Mouse (Mus musculus) heart, adult 9 months (tissue): Measurements from ENCODE around the gene Hist1h3a.
A peak's percentile ranks its signal among the peaks of the same experiment; 100 is the strongest.
"Not testable (repeated sequence)": the region's sequence is repeated elsewhere in the genome, so short reads cannot be mapped to it uniquely, and the experiment has no call there.

Experiments used
- DNase-seq, 2 experiments: peaks; one replicate each; pipeline ENCODE4 v3.0.0; 2022; ENCODE audit warnings: low spot score in 2 of 2

Hist1h3a gene

DNA sequence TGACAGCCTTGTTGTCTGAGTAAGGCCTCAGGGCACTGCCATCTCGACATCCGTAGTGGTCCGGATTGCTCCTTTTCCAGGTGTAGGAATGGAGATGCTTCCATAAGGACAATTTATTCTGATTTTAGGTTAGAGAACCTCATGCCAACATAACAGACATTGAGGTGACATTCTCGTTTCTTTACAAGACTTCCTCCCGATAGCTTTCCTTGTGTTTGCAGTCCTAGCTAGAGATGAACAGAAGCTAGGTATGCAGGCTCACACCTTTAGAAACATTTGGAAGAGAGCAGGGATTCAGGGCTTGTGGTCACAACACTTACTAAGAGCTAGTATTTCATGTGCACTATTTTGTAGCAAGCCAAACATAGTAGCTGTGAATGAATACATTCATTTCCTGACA lies 19.0 kb downstream of the Hist1h3a start:
- DNase-seq: no peak

DNA sequence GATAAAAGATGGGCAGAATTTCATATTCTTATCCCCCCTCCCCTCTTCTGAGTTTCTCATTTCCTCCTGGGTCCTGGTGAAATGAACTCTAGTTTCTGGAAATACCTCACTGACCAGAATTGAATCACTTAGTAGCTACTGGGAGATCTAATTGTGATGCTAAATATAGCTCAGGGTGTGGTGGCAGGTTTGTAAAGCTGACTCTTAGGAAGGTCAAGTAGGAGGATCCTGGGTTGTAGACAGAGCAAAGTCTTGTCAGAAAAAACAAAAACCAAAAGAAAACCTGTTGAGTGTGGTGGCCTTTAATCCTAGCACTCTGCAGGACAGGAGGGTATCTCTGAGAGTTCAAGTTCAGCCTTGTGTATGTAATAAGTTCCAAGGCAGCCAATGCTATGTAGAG lies 20.2 kb downstream of the Hist1h3a start:
- no peak for DNase-seq

DNA sequence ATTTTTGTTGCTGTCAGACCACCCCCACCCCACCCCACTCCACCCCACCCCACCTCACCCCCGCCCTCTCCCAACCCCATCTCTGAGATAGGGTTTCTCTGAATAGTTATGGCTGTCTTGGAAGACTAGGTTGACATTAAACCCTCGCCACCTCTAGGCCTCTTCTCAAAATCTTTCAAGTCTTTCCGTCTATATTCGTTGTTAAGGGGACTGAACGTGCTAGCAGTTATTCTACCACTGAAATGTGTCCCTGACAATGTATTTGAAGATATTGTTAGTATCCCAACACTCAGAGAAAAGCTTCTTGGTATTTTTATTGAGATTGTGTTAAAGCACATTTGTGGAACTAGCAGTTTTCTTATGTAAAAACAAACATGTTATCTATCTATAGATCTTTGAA lies 21.3 kb downstream of the Hist1h3a start:
- no peak for DNase-seq

GRCm38 (mm10) chr13:23740256-23740840 lies 21.8 kb downstream of the Hist1h3a start:
- no peak for DNase-seq

DNA sequence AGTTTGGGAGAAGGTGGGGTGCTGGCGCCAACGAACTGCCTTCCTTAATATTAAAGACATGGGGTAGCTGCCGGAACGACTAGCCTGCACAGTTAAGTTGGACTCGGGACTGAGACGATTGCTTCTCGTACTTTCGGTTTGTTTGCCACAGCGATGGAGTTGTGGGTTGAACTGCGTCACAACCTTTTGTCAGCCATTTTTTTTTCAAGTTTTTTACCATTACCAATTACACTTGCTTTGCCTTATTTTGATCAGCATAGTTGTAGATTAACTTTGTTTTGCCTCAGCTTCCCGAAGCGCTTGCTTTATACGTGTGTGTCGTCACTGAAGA lies 22.3 kb downstream of the Hist1h3a start:
- no peak for DNase-seq

- peak; percentile 98 to 99 for DNase-seq
These were observed 22.9 kb downstream of the Hist1h3a start for GRCm38 (mm10) chr13:23739069-23739921.

DNA sequence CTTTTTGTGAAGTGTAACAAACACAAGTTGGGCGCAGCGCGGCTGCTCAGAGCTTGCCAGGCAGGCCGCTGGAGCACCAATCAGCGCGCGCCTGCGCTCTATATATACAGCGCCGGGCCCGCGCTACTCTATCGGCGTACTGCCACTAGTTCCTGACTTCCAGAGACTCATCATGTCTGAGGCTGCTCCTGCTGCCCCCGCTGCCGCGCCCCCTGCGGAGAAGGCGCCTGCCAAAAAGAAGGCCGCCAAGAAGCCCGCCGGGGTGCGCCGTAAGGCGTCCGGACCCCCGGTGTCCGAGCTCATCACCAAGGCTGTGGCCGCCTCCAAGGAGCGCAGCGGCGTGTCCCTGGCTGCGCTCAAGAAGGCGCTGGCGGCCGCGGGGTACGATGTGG lies 23.5 kb downstream of the Hist1h3a start, which contains the start of gene Hist1h1c:
Gene Hist1h1c (plus strand): TSS at position 132 of the 392 bp plus-strand sequence.
- peak; percentile 92 to 96 for DNase-seq

- DNase-seq: peak in 1 of 2 experiments; percentile 36
These were observed 24.1 kb downstream of the Hist1h3a start for GRCm38 (mm10) chr13:23738041-23738440.

- no peak for DNase-seq
These were observed 25.1 kb downstream of the Hist1h3a start for GRCm38 (mm10) chr13:23737091-23737490.

DNA sequence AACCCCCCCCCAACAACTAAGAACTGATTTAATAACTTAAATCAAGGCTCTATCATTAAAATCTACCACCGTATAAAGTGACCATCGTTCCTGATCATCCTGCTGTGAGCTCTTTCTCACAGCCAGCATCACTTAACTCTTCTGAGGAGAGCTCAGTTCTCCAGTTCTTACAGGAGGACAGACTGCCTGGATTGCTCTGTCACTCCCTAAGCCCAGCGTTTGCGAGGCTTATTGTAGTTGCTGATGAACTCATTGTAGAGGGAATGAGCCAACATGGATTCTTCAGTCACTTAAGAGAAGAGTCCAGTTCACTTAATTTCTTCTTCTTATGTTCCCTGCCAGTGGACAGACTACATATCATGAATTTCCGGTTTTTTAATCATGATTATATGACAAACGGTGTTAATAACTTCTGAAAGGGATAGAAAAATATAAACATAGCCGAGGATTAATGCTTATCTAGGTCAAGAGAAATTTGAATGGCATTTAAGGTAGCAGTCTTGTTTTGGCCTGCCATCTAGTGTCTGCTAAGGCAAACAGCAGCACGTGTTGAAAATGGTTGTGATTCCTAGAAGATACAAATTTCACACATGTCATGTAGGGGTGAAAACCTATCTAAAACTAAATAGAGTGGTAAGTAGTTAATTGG lies 29.9 kb downstream of the Hist1h3a start:
- peak in 1 of 2 experiments; percentile 39 for DNase-seq

DNA sequence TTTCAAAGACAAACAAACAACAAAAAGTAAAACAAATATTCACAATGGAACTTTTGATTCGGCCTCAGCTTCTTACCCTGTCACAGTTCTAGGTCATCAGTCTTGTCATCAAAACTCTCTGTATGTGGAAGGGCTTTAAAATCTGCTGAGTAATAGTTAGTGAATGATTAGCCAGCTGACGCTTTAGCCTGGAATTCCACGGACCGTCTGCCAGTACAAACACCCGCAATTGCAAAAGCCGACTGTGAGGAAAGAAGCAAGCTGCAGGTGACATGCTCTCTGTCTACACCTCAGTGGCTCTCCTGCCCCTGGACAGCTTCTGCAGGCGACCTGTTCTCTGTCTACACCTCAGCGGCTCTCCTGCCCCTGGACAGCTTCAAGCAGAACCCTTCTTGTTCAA lies 31.7 kb downstream of the Hist1h3a start:
- peak; percentile 27 to 55 for DNase-seq

- DNase-seq: no peak
These were observed 32.5 kb downstream of the Hist1h3a start for GRCm38 (mm10) chr13:23729706-23730105.

DNA sequence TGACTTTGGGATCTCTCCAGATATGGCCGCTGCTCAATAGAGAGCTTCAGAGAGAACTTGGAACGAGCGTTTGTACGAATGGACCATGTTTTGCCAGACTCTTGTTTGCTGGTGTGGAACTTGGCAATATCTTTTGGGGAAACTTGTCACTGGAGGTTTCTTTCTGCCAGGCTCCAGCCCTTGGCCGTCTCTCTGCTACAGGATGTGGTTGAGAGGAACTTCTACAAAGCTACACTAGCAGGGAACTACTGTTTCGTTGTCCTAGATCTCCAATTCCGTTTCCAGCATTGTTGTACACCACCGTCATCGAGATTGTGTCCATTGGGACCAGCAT lies 33.0 kb downstream of the Hist1h3a start:
- DNase-seq: peak; percentile 46 to 52

DNA sequence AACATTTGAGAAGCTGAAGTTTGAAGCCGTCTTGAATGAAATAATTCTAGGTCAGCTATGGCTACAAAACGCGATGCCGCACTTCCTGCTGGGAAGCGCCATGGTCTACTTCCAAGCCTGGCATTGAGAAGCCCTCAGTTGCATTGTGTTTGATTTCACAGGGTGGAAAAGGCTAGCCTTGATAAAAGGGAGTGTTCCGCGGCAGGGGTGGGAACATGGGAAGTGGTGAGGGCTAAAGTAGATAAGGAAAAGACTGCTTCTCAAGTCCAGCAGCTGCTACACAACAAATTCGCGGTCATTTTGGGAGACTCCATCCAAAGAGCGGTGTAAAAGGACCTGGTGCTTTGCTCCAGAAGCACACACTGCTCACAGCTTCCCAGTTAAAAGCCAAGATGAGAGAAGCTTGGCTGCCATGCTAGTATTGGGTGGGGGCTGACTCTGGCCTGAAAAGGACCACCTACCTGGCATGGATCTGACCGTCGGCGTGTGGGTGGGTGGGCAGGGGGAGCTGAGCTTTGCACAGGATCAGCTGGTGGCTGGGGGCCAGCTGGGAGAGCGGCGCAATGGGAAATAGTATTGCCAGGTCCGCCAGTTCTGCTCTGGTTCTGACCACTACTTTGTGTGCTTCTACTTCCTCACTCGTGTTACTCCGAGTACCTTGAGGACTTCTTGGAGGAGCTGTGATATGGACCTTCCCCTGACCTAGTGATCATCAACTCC lies 33.6 kb downstream of the Hist1h3a start:
- DNase-seq: peak in 1 of 2 experiments; percentile 25

DNA sequence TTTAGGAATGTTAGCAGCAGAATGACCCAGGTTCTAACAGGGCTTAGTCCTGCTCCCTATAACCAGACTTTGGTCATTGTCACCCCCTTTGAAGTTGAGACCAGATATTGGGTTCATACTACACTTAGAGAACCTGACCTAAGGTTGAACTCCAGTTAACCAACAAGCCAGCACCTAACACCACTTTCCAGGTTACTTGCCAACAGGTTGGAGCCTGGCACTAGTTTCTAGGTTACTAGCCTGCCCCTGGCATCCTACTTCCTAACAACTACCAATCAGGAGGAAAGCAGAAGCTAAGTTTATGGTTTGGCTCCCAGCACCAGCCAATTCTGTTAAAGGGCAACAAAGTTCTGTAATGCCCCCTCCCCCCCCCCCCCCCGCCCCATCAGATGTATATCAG lies 37.0 kb downstream of the Hist1h3a start:
- DNase-seq: no peak

DNA sequence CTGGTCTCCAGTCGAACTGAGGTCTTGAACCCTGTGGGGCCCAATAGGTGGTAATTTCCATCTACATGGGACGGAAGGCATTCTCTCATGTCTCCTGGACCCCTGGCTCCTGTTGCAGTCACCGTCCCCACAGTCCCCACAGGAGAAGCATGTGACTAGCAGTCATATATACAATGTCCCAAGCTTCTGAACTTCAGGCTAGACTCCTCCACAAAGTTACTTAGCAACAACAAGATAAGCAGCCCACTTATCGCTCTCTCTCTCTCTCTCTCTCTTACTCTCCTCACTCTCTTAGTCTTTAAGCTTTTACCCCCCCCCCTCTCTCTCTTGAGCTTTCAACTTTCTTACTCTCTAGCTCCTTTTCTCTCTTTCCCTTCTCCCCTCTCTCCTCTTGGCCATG lies 37.9 kb downstream of the Hist1h3a start:
- no peak for DNase-seq

GRCm38 (mm10) chr13:23717593-23718245 lies 44.5 kb downstream of the Hist1h3a start:
- not testable (repeated sequence) for DNase-seq

- no peak for DNase-seq
These were observed 45.0 kb downstream of the Hist1h3a start for GRCm38 (mm10) chr13:23717176-23717575.

DNA sequence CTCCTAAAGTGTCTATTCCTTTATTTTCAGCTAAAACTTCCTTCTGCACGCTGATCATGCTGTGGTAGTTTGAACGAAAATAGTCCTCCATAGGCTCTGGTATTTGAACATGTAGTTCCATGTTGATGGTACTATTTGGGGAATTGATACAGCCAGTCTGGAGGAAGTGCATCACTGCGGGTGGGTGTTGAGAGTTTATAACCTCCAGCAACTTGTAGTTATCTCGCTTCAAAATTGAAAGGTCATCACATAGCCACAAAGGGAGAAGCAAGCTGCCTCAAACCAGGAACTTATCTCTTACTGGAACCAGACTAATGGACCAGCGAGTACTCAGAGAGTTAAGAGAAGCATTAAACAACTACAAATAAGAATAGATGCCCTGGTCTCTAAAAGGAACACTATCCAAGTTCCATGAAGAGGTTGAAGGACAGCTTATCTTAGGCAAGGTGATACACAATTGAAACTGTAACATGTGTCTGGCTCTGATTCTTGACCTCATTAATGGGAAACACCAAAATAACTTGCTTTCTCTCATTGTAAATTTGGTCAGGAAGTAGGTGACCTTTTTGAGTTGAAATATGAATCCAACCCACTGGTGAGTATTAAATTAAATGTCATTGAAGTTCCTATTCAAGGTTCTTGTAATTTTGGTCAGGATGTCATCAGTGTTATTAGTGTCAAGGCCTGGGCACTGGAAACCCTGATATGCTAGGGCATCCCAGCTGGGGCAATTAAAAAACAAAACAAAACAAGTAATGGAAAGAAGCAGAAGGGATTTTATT lies 45.7 kb downstream of the Hist1h3a start:
- DNase-seq: peak in 1 of 2 experiments; percentile 35
